Mouse (Mus musculus) kidney, postnatal 0 days (tissue): ENCODE measurements around the gene Gabbr2. TPM values are rescaled to one million over a fixed set of nuclear protein-coding genes. Genes with fewer than 3 reads are reported as not detected.

Source experiments
- ATAC-seq: fragments of 200-750 bp; cut with Nextera tagmentation; replicated peaks from 2 replicates; pipeline ENCODE4 v1.8.0; 2017; ENCODE audit warnings: low read depth, moderate number of reproducible peaks, moderate TSS enrichment, moderate library complexity; ENCODE audit not compliant: low FRiP score
- DNase-seq: peaks from one replicate; pipeline ENCODE4 v3.0.0-alpha.2; 2016; ENCODE audit warnings: low spot score
- H3K27ac ChIP-seq: fragments of 300-500 bp; sonication (generic); 2 replicates; pipeline ENCODE4 v1.5.1; 2014; ENCODE audit warnings: mild to moderate bottlenecking
- H3K27me3 ChIP-seq: fragments of 300-500 bp; sonication (generic); 2 replicates; pipeline ENCODE4 v1.6.1; 2014; ENCODE audit warnings: low read length, mixed read lengths; ENCODE audit not compliant: insufficient read depth
- H3K36me3 ChIP-seq: fragments of 300-500 bp; sonication (generic); 2 replicates; pipeline ENCODE4 v1.6.1; 2014; ENCODE audit warnings: low read length, mixed read lengths; ENCODE audit not compliant: insufficient read depth
- H3K4me1 ChIP-seq: fragments of 300-500 bp; sonication (generic); replicated peaks from 2 replicates; pipeline ENCODE4 v1.6.1; 2014; ENCODE audit warnings: antibody characterized with exemption, low read length, mixed read lengths; ENCODE audit not compliant: insufficient read depth
- H3K4me2 ChIP-seq: fragments of 300-500 bp; sonication (generic); 2 replicates; pipeline ENCODE4 v1.6.1; 2014; ENCODE audit warnings: mild to moderate bottlenecking, low read length, moderate library complexity, mixed read lengths
- H3K4me3 ChIP-seq: fragments of 300-500 bp; sonication (generic); replicated peaks from 2 replicates; pipeline ENCODE4 v1.5.1; 2014; ENCODE audit warnings: low read depth, low read length
- H3K9ac ChIP-seq: fragments of 300-500 bp; sonication (generic); 2 replicates; pipeline ENCODE4 v1.6.1; 2014; ENCODE audit warnings: low read depth, low read length
- H3K9me3 ChIP-seq: fragments of 300-500 bp; sonication (generic); replicated peaks from 2 replicates; pipeline ENCODE4 v1.6.1; 2016; ENCODE audit warnings: low read length, inconsistent platforms, mixed read lengths
- CTCF ChIP-seq: IDR thresholded peaks from 2 replicates; pipeline ENCODE4 v1.5.1; 2016; ENCODE audit warnings: antibody characterized with exemption, low read depth, mild to moderate bottlenecking, moderate library complexity
- WGBS: fragments of 180-500 bp; shearing (Covaris S2); extraction: QIAGEN DNeasy Blood & Tissue Kit; methylation state at CpG from one replicate; pipeline ENCODE4 v1.1.7; 2014; 5-methylcytosine and 5-hydroxymethylcytosine counted together
- polyA plus RNA-seq: library from polyadenylated mRNA; unstranded; fragments of >200 nt; fragmentation: Nextera tagmentation; extraction: Ambion mirVana; gene quantifications from 2 replicates; pipeline ENCODE4 v1.2.1, GENCODE M21; 2015

Gabbr2 gene
- polyA plus RNA-seq, 1 experiment from 2014 or later: 0.22 TPM

- no peak for DNase-seq
- WGBS: 53% methylated on average over 5 of the region's 5 CpGs
- no peak overlapping the region for H3K9ac ChIP-seq
- H3K27me3 ChIP-seq: no peaks in the 10 kb centered on the region
- ATAC-seq: no peak
- H3K27ac ChIP-seq: no peak overlapping the region
- H3K4me2 ChIP-seq: no peak overlapping the region
- no peak overlapping the region for H3K4me3 ChIP-seq
- no peaks in the 10 kb centered on the region for H3K4me1 ChIP-seq
- TF ChIP-seq CTCF: no peak
- no peaks in the 10 kb centered on the region for H3K36me3 ChIP-seq
- H3K9me3 ChIP-seq: no peaks in the 10 kb centered on the region
Observed at GRCm38 (mm10) chr4:46868181-46868580, 123.5 kb downstream of the Gabbr2 start.

- Histone ChIP-seq H3K4me3 (no peak overlapping the region), H3K9me3 (no peaks in the 10 kb centered on the region), H3K36me3 (no peaks in the 10 kb centered on the region), H3K4me2 (no peak overlapping the region), H3K9ac (no peak overlapping the region), H3K4me1 (no peaks in the 10 kb centered on the region), H3K27ac (no peak overlapping the region), H3K27me3 (no peaks in the 10 kb centered on the region)
- 63% methylated on average over 10 of the region's 10 CpGs for WGBS
- no peak for DNase-seq
- ATAC-seq: no peak
- no peak for TF ChIP-seq CTCF
Observed at GRCm38 (mm10) chr4:46867779-46868178, 123.9 kb downstream of the Gabbr2 start.

- no peak for TF ChIP-seq CTCF
- no peaks in the 10 kb centered on the region for H3K9me3 ChIP-seq
- WGBS: 80% methylated on average over 2 of the region's 2 CpGs
- no peak overlapping the region for H3K4me2 ChIP-seq
- no peak overlapping the region for H3K4me3 ChIP-seq
- H3K36me3 ChIP-seq: no peaks in the 10 kb centered on the region
- H3K9ac ChIP-seq: no peak overlapping the region
- H3K4me1 ChIP-seq: no peaks in the 10 kb centered on the region
- ATAC-seq (no peak), DNase-seq (no peak)
- no peaks in the 10 kb centered on the region for H3K27me3 ChIP-seq
- H3K27ac ChIP-seq: no peak overlapping the region
Observed at GRCm38 (mm10) chr4:46866070-46866469, 125.6 kb downstream of the Gabbr2 start.

- Histone ChIP-seq H3K4me1 (no peaks in the 10 kb centered on the region), H3K27me3 (no peaks in the 10 kb centered on the region), H3K27ac (no peak overlapping the region), H3K4me3 (no peak overlapping the region), H3K9ac (no peak overlapping the region), H3K4me2 (no peak overlapping the region), H3K36me3 (no peaks in the 10 kb centered on the region), H3K9me3 (no peaks in the 10 kb centered on the region)
- 66% methylated on average over 12 of the region's 12 CpGs for WGBS
- DNase-seq (no peak), ATAC-seq (no peak)
- TF ChIP-seq CTCF: no peak
Observed at GRCm38 (mm10) chr4:46863721-46864120, 128.0 kb downstream of the Gabbr2 start.

GRCm38 (mm10) chr4:46862677-46863076, 129.0 kb downstream of the Gabbr2 start:
- Histone ChIP-seq H3K9me3 (no peaks in the 10 kb centered on the region), H3K9ac (no peak overlapping the region), H3K27ac (no peak overlapping the region), H3K36me3 (no peaks in the 10 kb centered on the region), H3K4me2 (no peak overlapping the region), H3K27me3 (no peaks in the 10 kb centered on the region), H3K4me3 (no peak overlapping the region), H3K4me1 (no peaks in the 10 kb centered on the region)
- no peak for ATAC-seq
- WGBS: 92% methylated on average over 4 of the region's 4 CpGs
- no peak for DNase-seq
- no peak for TF ChIP-seq CTCF

GRCm38 (mm10) chr4:46860586-46860985, 131.1 kb downstream of the Gabbr2 start:
- Histone ChIP-seq H3K4me2 (no peak overlapping the region), H3K4me1 (no peaks in the 10 kb centered on the region), H3K27me3 (no peaks in the 10 kb centered on the region), H3K4me3 (no peak overlapping the region), H3K27ac (no peak overlapping the region), H3K9ac (no peak overlapping the region), H3K36me3 (no peaks in the 10 kb centered on the region), H3K9me3 (no peaks in the 10 kb centered on the region)
- DNase-seq (no peak), ATAC-seq (no peak)
- 75% methylated on average over 6 of the region's 6 CpGs for WGBS
- TF ChIP-seq CTCF: no peak

- no peak overlapping the region for H3K9ac ChIP-seq
- WGBS: 12% methylated on average over 13 of the region's 13 CpGs
- TF ChIP-seq CTCF: peak; percentile 53
- no peak overlapping the region for H3K27ac ChIP-seq
- no peaks in the 10 kb centered on the region for H3K4me1 ChIP-seq
- H3K9me3 ChIP-seq: no peaks in the 10 kb centered on the region
- peak; percentile 72 for ATAC-seq
- no peaks in the 10 kb centered on the region for H3K36me3 ChIP-seq
- H3K27me3 ChIP-seq: no peaks in the 10 kb centered on the region
- no peak overlapping the region for H3K4me3 ChIP-seq
- no peak overlapping the region for H3K4me2 ChIP-seq
- peak; percentile 84 for DNase-seq
Observed at GRCm38 (mm10) chr4:46858899-46859298, 132.8 kb downstream of the Gabbr2 start.
